Mouse (Mus musculus) regulatory T cell (primary cell): ENCODE data around the gene Inpp4a.

ENCODE experiments used
- in situ Hi-C: fragments of 300-600 bp; cut with MboI, MseI; formaldehyde crosslinking; loops from one replicate; pipeline ENCODE4 v1.15.1; 2025; ENCODE audit warnings: high pct_unique_total_duplicates

Gene Inpp4a

GRCm38 (mm10) chr1:37409647-37410046 is 110.0 kb downstream of the Inpp4a start:
- in situ Hi-C loops, result no loop called here

- in situ Hi-C loops, result no loop called here
These were observed 115.7 kb downstream of the Inpp4a start for GRCm38 (mm10) chr1:37415394-37415793.

GRCm38 (mm10) chr1:37419420-37419819 is 119.8 kb downstream of the Inpp4a start:
- in situ Hi-C loops, result no loop called here

GRCm38 (mm10) chr1:37427144-37427875 is 127.6 kb downstream of the Inpp4a start:
- in situ Hi-C loops, result loop anchor here (5.0 to 10.0 kb wide), 2 partner anchors 205 to 447 kb away; partner anchors contain the start of gene Lipt1

- in situ Hi-C loops, result loop anchor here (5.0 to 10.0 kb wide), 2 partner anchors 203 to 446 kb away; partner anchors contain the start of gene Lipt1
These were observed 129.2 kb downstream of the Inpp4a start for GRCm38 (mm10) chr1:37428911-37429310.

- in situ Hi-C loops, result loop anchor here (5.0 to 10.0 kb wide), 2 partner anchors 203 to 445 kb away; partner anchors contain the start of gene Lipt1
These were observed 130.0 kb downstream of the Inpp4a start, which contains the start of the genes Coa5 and Unc50 for GRCm38 (mm10) chr1:37429366-37430296. Gene Coa5, minus strand, starts transcription at chr1:37430103. Gene Unc50, plus strand, starts transcription at chr1:37430139.

- in situ Hi-C loops, result no loop called here
These were observed 130.7 kb downstream of the Inpp4a start for GRCm38 (mm10) chr1:37430297-37430840.

GRCm38 (mm10) chr1:37436419-37436818 is 136.8 kb downstream of the Inpp4a start:
- in situ Hi-C loops, result no loop called here

- in situ Hi-C loops, result no loop called here
These were observed 143.5 kb downstream of the Inpp4a start for GRCm38 (mm10) chr1:37442848-37443835.

- in situ Hi-C loops, result no loop called here
These were observed 148.9 kb downstream of the Inpp4a start for GRCm38 (mm10) chr1:37448361-37449095.

- in situ Hi-C loops, result no loop called here
These were observed 151.6 kb downstream of the Inpp4a start for GRCm38 (mm10) chr1:37451270-37451669.

GRCm38 (mm10) chr1:37457546-37457945 is 157.9 kb downstream of the Inpp4a start:
- in situ Hi-C loops, result no loop called here
